Mouse (Mus musculus): ENCODE data around the gene Rgs6.

- no peak for TF ChIP-seq GATA1 (IDR thresholded peaks at IDR 0.05; ENCODE audit: borderline replicate concordance, low read length)
- TF ChIP-seq FLI1 (IDR thresholded peaks at IDR 0.05; ENCODE audit: low read length): no peak
Observed at GRCm38 (mm10) chr12:82552376-82552775, 35.7 kb upstream of the Rgs6 start.

Measured in megakaryocyte, embryonic 14.5 days (primary cell).